Mouse (Mus musculus): Measurements from ENCODE around the gene Tbc1d17.

DNA sequence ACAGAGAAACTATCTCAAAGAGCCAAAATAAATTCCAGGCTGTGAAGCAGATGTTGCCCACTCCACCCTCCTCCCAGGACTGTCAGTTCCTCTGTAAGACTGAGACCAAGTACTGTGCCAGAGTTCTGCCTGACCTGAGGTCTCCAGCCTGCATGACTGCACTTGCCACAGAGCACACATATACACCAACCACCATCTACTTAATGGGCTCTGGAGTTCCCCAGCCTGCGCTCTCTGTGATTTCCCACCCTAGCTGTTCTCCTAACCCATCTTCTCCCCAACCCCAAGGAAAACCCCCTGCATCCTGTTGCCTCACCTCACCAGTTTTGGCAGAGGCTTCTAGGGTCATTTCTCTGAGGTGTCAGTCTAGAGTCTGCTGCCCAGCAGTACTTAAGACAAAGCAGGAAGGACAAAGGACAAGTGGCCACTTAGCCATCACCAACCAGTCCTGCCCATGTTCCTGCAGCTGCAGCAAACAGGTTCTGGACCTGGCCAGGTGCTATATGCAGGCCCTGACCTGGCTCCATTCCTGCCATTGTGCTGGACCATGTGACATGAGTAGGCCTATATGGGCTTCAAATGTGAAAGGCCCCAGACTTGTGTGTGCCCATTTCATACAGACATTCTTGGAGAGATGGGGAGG, 13.4 kb downstream of the Tbc1d17 start:
- no peak for TF ChIP-seq CTCF (IDR thresholded peaks at IDR 0.05; ENCODE audit: borderline replicate concordance, insufficient read depth, low read length)
- no peak for TF ChIP-seq POLR2A (IDR thresholded peaks at IDR 0.05; ENCODE audit: low read depth, low read length)

Data from embryonic fibroblast, embryonic 13.5 days (primary cell).